Mouse (Mus musculus) midbrain, embryonic 11.5 days (tissue): Measurements from ENCODE around the gene Dnase2b. TPM values are rescaled to one million over a fixed set of nuclear protein-coding genes. Genes with fewer than 3 reads are reported as not detected.

Experiments used
- ATAC-seq: fragments of 200-750 bp; cut with Nextera tagmentation; 2 replicates; pipeline ENCODE4 v1.8.0; 2017; ENCODE audit warnings: moderate TSS enrichment, moderate library complexity; ENCODE audit not compliant: low FRiP score
- DNase-seq: peaks from one replicate; pipeline ENCODE4 v3.0.0; 2015; ENCODE audit warnings: low spot score; ENCODE audit errors: missing footprints
- H3K27ac ChIP-seq: fragments of 300-500 bp; sonication (generic); 2 replicates; pipeline ENCODE4 v1.5.1; 2014; ENCODE audit warnings: low read depth, low read length
- H3K27me3 ChIP-seq: fragments of 300-500 bp; sonication (generic); 2 replicates; pipeline ENCODE4 v1.6.1; 2014; ENCODE audit warnings: mild to moderate bottlenecking, low read length, moderate library complexity, mixed read lengths; ENCODE audit not compliant: control insufficient read depth, insufficient read depth
- H3K36me3 ChIP-seq: fragments of 300-500 bp; sonication (generic); 2 replicates; pipeline ENCODE4 v1.6.1; 2014; ENCODE audit warnings: mild to moderate bottlenecking, low read length, moderate library complexity, mixed read lengths; ENCODE audit not compliant: control insufficient read depth, insufficient read depth
- H3K4me1 ChIP-seq: fragments of 300-500 bp; sonication (generic); 2 replicates; pipeline ENCODE4 v1.6.1; 2014; ENCODE audit warnings: low read length; ENCODE audit not compliant: control insufficient read depth, insufficient read depth
- H3K4me2 ChIP-seq: fragments of 300-500 bp; sonication (generic); 2 replicates; pipeline ENCODE4 v1.6.1; 2014; ENCODE audit warnings: mild to moderate bottlenecking, moderate library complexity
- H3K4me3 ChIP-seq: fragments of 300-500 bp; sonication (generic); 2 replicates; pipeline ENCODE4 v1.5.1; 2014; ENCODE audit warnings: low read depth, low read length
- H3K9ac ChIP-seq: fragments of 300-500 bp; sonication (generic); 2 replicates; pipeline ENCODE4 v1.6.1; 2014; ENCODE audit warnings: low read length
- H3K9me3 ChIP-seq: fragments of 300-500 bp; sonication (generic); 2 replicates; pipeline ENCODE4 v1.6.1; 2016; ENCODE audit warnings: low read length; ENCODE audit not compliant: control insufficient read depth
- WGBS: fragments of 180-500 bp; shearing (Covaris S2); extraction: QIAGEN DNeasy Blood & Tissue Kit; methylation state at CpG from one replicate; pipeline ENCODE4 v1.1.7; 2014; 5-methylcytosine and 5-hydroxymethylcytosine counted together
- polyA plus RNA-seq: library from polyadenylated mRNA; unstranded; fragments of >200 nt; fragmentation: Nextera tagmentation; extraction: Ambion mirVana; gene quantifications from 2 replicates; pipeline ENCODE4 v1.2.1, GENCODE M21; 2014

Dnase2b gene
- polyA plus RNA-seq, 1 experiment from 2014 or later = not detected

GRCm38 (mm10) chr3:146543632-146544031 lies 71.8 kb downstream of the Dnase2b start:
- Histone ChIP-seq H3K27me3 (no peaks in the 10 kb centered on the region), H3K4me1 (no peaks in the 10 kb centered on the region), H3K36me3 (no peaks in the 10 kb centered on the region), H3K27ac (no peak overlapping the region), H3K4me2 (no peak overlapping the region), H3K4me3 (no peak overlapping the region), H3K9ac (no peak overlapping the region), H3K9me3 (no peaks in the 10 kb centered on the region)
- WGBS = 43% methylated on average over 1 of the region's 1 CpGs
- DNase-seq (no peak), ATAC-seq (no peak)

- Histone ChIP-seq H3K4me3 (no peak overlapping the region), H3K4me1 (no peaks in the 10 kb centered on the region), H3K9me3 (no peaks in the 10 kb centered on the region), H3K27ac (no peak overlapping the region), H3K27me3 (no peaks in the 10 kb centered on the region), H3K36me3 (no peaks in the 10 kb centered on the region), H3K9ac (no peak overlapping the region), H3K4me2 (no peak overlapping the region)
- DNase-seq = no peak
- 84% methylated on average over 4 of the region's 4 CpGs for WGBS
- ATAC-seq = no peak
Measured at GRCm38 (mm10) chr3:146540521-146541273, 74.7 kb downstream of the Dnase2b start.

- Histone ChIP-seq H3K27me3 (no peaks in the 10 kb centered on the region), H3K4me1 (no peaks in the 10 kb centered on the region), H3K4me3 (no peak overlapping the region), H3K27ac (no peak overlapping the region), H3K4me2 (no peak overlapping the region), H3K36me3 (no peaks in the 10 kb centered on the region), H3K9me3 (no peaks in the 10 kb centered on the region), H3K9ac (no peak overlapping the region)
- ATAC-seq = no peak
- DNase-seq = no peak
- 61% methylated on average over 6 of the region's 6 CpGs for whole genome bisulfite sequencing
Measured at GRCm38 (mm10) chr3:146534986-146535385, 80.4 kb downstream of the Dnase2b start.

Other genes starting within 250 kb of the Dnase2b start
- 31.0 and 33.5 TPM in 2 replicates for gene Ssx2ip, start 211.0 kb downstream of the Dnase2b start, polyA plus RNA-seq
- gene Ctbs, start 165.8 kb downstream of the Dnase2b start, polyA plus RNA-seq = 5.8 and 6.6 TPM in 2 replicates
- gene Spata1, start 115.8 kb downstream of the Dnase2b start, polyA plus RNA-seq = 3.4 and 7.7 TPM in 2 replicates
- gene Gng5, start 115.8 kb downstream of the Dnase2b start, polyA plus RNA-seq = 1,083 and 1,090 TPM in 2 replicates
- 80.6 and 81.5 TPM in 2 replicates for gene Rpf1, start 94.2 kb downstream of the Dnase2b start, polyA plus RNA-seq
- 0.11 TPM in 1 of 2 replicates, not detected in the other for gene Uox, start 45.2 kb downstream of the Dnase2b start, polyA plus RNA-seq
- not detected in 2 replicates for gene 4930503B20Rik, start 35.7 kb upstream of the Dnase2b start, polyA plus RNA-seq
- gene Samd13, start 70.0 kb upstream of the Dnase2b start, polyA plus RNA-seq = 0.26 and 0.80 TPM in 2 replicates
- gene Prkacb, start 197.4 kb upstream of the Dnase2b start, polyA plus RNA-seq = 73.0 and 76.8 TPM in 2 replicates
- 6.3 and 7.0 TPM in 2 replicates for gene Ttll7, start 236.8 kb upstream of the Dnase2b start, polyA plus RNA-seq